Mouse (Mus musculus) adipocyte (in vitro differentiated cells): ENCODE data around the gene Pex1.
"Not testable (repeated sequence)": the region's sequence is repeated elsewhere in the genome, so short reads cannot be mapped to it uniquely, and the experiment has no call there.

Experiments
- DNase-seq: peaks from one replicate; pipeline ENCODE4 v3.0.0-alpha.2; 2016; ENCODE audit warnings: low spot score

The Pex1 gene

GRCm38 (mm10) chr5:3645326-3645725 is 49.5 kb downstream of the Pex1 start:
- no peak for DNase-seq

GRCm38 (mm10) chr5:3646539-3646938 is 50.7 kb downstream of the Pex1 start:
- DNase-seq = no peak

- peak; percentile 81 for DNase-seq
These were observed 51.3 kb downstream of the Pex1 start for GRCm38 (mm10) chr5:3646991-3647707.

GRCm38 (mm10) chr5:3647708-3648121 is 51.8 kb downstream of the Pex1 start:
- DNase-seq = peak; percentile 92

GRCm38 (mm10) chr5:3648206-3648848 is 52.5 kb downstream of the Pex1 start:
- no peak for DNase-seq

- no peak for DNase-seq
These were observed 53.0 kb downstream of the Pex1 start for GRCm38 (mm10) chr5:3648849-3649210.

- DNase-seq = no peak
These were observed 55.0 kb downstream of the Pex1 start, which contains the start of gene Tmbim7 for GRCm38 (mm10) chr5:3650881-3651280. Tmbim7 (plus strand) TSS chr5:3651181.

GRCm38 (mm10) chr5:3651621-3652020 is 55.8 kb downstream of the Pex1 start:
- DNase-seq = no peak

- not testable (repeated sequence) for DNase-seq
These were observed 57.2 kb downstream of the Pex1 start for GRCm38 (mm10) chr5:3652903-3653575.

GRCm38 (mm10) chr5:3653801-3654200 is 57.9 kb downstream of the Pex1 start:
- DNase-seq = no peak

- no peak for DNase-seq
These were observed 61.2 kb downstream of the Pex1 start, which contains the start of gene Gatad1 for GRCm38 (mm10) chr5:3657085-3657484. Gatad1 (minus strand) TSS chr5:3657185.

- DNase-seq = no peak
These were observed 69.4 kb downstream of the Pex1 start for GRCm38 (mm10) chr5:3665225-3665624.

GRCm38 (mm10) chr5:3666585-3666984 is 70.7 kb downstream of the Pex1 start:
- no peak for DNase-seq

- no peak for DNase-seq
These were observed 74.2 kb downstream of the Pex1 start for GRCm38 (mm10) chr5:3669938-3670554.
